Mouse (Mus musculus) 416B (cell line): ENCODE results near the gene Hba-a1.
"Not testable (repeated sequence)": the region's sequence is repeated elsewhere in the genome, so short reads cannot be mapped to it uniquely, and the experiment has no call there.

Source experiments
- DNase-seq: peaks from one replicate; pipeline ENCODE4 v3.0.0; 2011; ENCODE audit warnings: low read depth

Gene Hba-a1

GRCm38 (mm10) chr11:32296203-32296602 lies 12.9 kb downstream of the Hba-a1 start, which contains the start of gene Hba-a2:
Gene Hba-a2 (plus strand): TSS chr11:32296489.
- DNase-seq = not testable (repeated sequence)

- DNase-seq = not testable (repeated sequence)
Measured at GRCm38 (mm10) chr11:32297417-32297816, 14.1 kb downstream of the Hba-a1 start.

- DNase-seq = no peak
Measured at GRCm38 (mm10) chr11:32297866-32298531, 14.7 kb downstream of the Hba-a1 start.

- no peak for DNase-seq
Measured at GRCm38 (mm10) chr11:32298532-32298918, 15.2 kb downstream of the Hba-a1 start.

- DNase-seq = not testable (repeated sequence)
Measured at GRCm38 (mm10) chr11:32299865-32300264, 16.6 kb downstream of the Hba-a1 start, which contains the start of gene Hbq1a. Gene Hbq1a (plus strand): TSS chr11:32300069.

- no peak for DNase-seq
Measured at GRCm38 (mm10) chr11:32300279-32301267, 17.3 kb downstream of the Hba-a1 start.

GRCm38 (mm10) chr11:32301506-32301905 lies 18.2 kb downstream of the Hba-a1 start:
- no peak for DNase-seq

- no peak for DNase-seq
Measured at GRCm38 (mm10) chr11:32302824-32303419, 19.6 kb downstream of the Hba-a1 start.

- no peak for DNase-seq
Measured at GRCm38 (mm10) chr11:32303455-32303854, 20.1 kb downstream of the Hba-a1 start.

GRCm38 (mm10) chr11:32307006-32307405 lies 23.7 kb downstream of the Hba-a1 start:
- no peak for DNase-seq

GRCm38 (mm10) chr11:32309446-32309845 lies 26.1 kb downstream of the Hba-a1 start:
- DNase-seq = no peak

GRCm38 (mm10) chr11:32309928-32310327 lies 26.6 kb downstream of the Hba-a1 start:
- DNase-seq = no peak

GRCm38 (mm10) chr11:32316009-32316408 lies 32.7 kb downstream of the Hba-a1 start:
- peak; percentile 69 for DNase-seq

GRCm38 (mm10) chr11:32320507-32321195 lies 37.3 kb downstream of the Hba-a1 start:
- DNase-seq = peak; percentile 19

GRCm38 (mm10) chr11:32321196-32321565 lies 37.9 kb downstream of the Hba-a1 start:
- peak; percentile 88 for DNase-seq

GRCm38 (mm10) chr11:32324609-32325008 lies 41.3 kb downstream of the Hba-a1 start:
- peak; percentile 85 for DNase-seq

GRCm38 (mm10) chr11:32331075-32331474 lies 47.8 kb downstream of the Hba-a1 start:
- no peak for DNase-seq

- DNase-seq = no peak
Measured at GRCm38 (mm10) chr11:32331861-32332260, 48.5 kb downstream of the Hba-a1 start.

- no peak for DNase-seq
Measured at GRCm38 (mm10) chr11:32333235-32333634, 49.9 kb downstream of the Hba-a1 start.
